Mouse (Mus musculus) frontal cortex, adult 2 months (tissue): ENCODE results near the gene Atrx. TPM values are rescaled to one million over a fixed set of nuclear protein-coding genes. Genes with fewer than 3 reads are reported as not detected.
"Not testable (repeated sequence)": the region's sequence is repeated elsewhere in the genome, so short reads cannot be mapped to it uniquely, and the experiment has no call there.

Experiments used
- DNase-seq, 2 experiments: peaks; one replicate each; pipeline ENCODE4 v3.0.0; 2022; ENCODE audit warnings: low spot score in 1 of 2; ENCODE audit errors: extremely low spot score in 1 of 2
- polyA plus RNA-seq: library from polyadenylated mRNA; depleted of rRNA; stranded (reverse); fragments of >200 nt; gene quantifications from 2 replicates; pipeline ENCODE4 v1.2.3, GENCODE M21; 2012; rRNA removed

Gene Atrx
- 68.8 and 79.9 TPM in 2 replicates for polyA plus RNA-seq

GRCm38 (mm10) chrX:105928861-105929477 is at the start of gene Atrx:
Gene Atrx (minus strand): TSS chrX:105929403.
- peak; percentile 66 to 81 for DNase-seq

GRCm38 (mm10) chrX:105957091-105957490 is 27.9 kb upstream of the Atrx start:
- not testable (repeated sequence) for DNase-seq

- no peak for DNase-seq
Observed at GRCm38 (mm10) chrX:105953999-105954398, 24.8 kb upstream of the Atrx start.

GRCm38 (mm10) chrX:105946357-105946756 is 17.2 kb upstream of the Atrx start:
- DNase-seq, result no peak

GRCm38 (mm10) chrX:105939245-105939644 is 10.0 kb upstream of the Atrx start:
- DNase-seq, result no peak

GRCm38 (mm10) chrX:105937736-105938135 is 8.5 kb upstream of the Atrx start:
- DNase-seq, result no peak

GRCm38 (mm10) chrX:105934341-105934740 is 5.1 kb upstream of the Atrx start:
- DNase-seq, result no peak

- DNase-seq, result no peak
Observed at GRCm38 (mm10) chrX:105929478-105930038, 355 bp upstream of the Atrx start.

GRCm38 (mm10) chrX:105927941-105928860 is 1.0 kb downstream of the Atrx start:
- DNase-seq, result peak in 1 of 2 experiments; percentile 20

GRCm38 (mm10) chrX:105926121-105926735 is 3.0 kb downstream of the Atrx start:
- DNase-seq, result no peak

GRCm38 (mm10) chrX:105924326-105925070 is 4.7 kb downstream of the Atrx start:
- no peak for DNase-seq

- DNase-seq, result no peak
Observed at GRCm38 (mm10) chrX:105923896-105924295, 5.3 kb downstream of the Atrx start.

- not testable (repeated sequence) for DNase-seq
Observed at GRCm38 (mm10) chrX:105922986-105923385, 6.2 kb downstream of the Atrx start.

- DNase-seq, result peak in 1 of 2 experiments; percentile 48
Observed at GRCm38 (mm10) chrX:105921421-105921820, 7.8 kb downstream of the Atrx start.

- DNase-seq, result no peak
Observed at GRCm38 (mm10) chrX:105911728-105912127, 17.5 kb downstream of the Atrx start.

GRCm38 (mm10) chrX:105901611-105902010 is 27.6 kb downstream of the Atrx start:
- no peak for DNase-seq

GRCm38 (mm10) chrX:105886921-105887320 is 42.3 kb downstream of the Atrx start:
- DNase-seq, result no peak

- DNase-seq, result peak in 1 of 2 experiments; percentile 7
Observed at GRCm38 (mm10) chrX:105864367-105864766, 64.8 kb downstream of the Atrx start.

GRCm38 (mm10) chrX:105824462-105824861 is 104.7 kb downstream of the Atrx start:
- DNase-seq, result no peak

- no peak for DNase-seq
Observed at GRCm38 (mm10) chrX:105794806-105795403, 134.3 kb downstream of the Atrx start.
